In genomic region chr14:48234785-48235519, GRCm38 (mm10) we compare ENCODE assay signal across 12 mouse cellular contexts.
DNase-seq lines count a peak whose midpoint lies in the region; ATAC-seq lines count a peak whose summit lies in the region.
"Had no signal": no experiment of that assay in that cellular context is flagged by ENCODE, and none has a peak within 500 bp of the region (broad histone marks: within the 10 kb centered on the region; RNA-seq: fewer than 3 reads in every experiment).

No protein-coding gene starts in this region.

- no peaks in the 10 kb centered on the region for H3K36me3 ChIP-seq in hindbrain, embryonic 13.5 days
- peaks cover 5% of the 10 kb centered on the region for H3K36me3 ChIP-seq in hindbrain, embryonic 10.5 days
- H3K36me3 ChIP-seq in midbrain, embryonic 16.5 days (ENCODE audit: control insufficient read depth, insufficient read depth, low read length) = no peaks in the 10 kb centered on the region
- H3K36me3 ChIP-seq: embryonic facial prominence, embryonic 12.5 days; liver, embryonic 13.5 days had no signal

- DNase-seq in hindbrain, embryonic 10.5 days (ENCODE audit: low spot score) = no peak
- DNase-seq in cerebellum, adult 11 months = peak; percentile 50
- peak; percentile 77 for DNase-seq in cerebellum, adult 9-11 months
- no peak for DNase-seq in thymus, postnatal 0 days (ENCODE audit: low spot score)
- no peak for DNase-seq in right cerebral cortex, postnatal 25 days
- DNase-seq: gastrocnemius, postnatal 25 days; kidney, adult 18-20 months; liver, embryonic 13.5 days; thymus, postnatal 4 days had no signal

- no peaks in the 10 kb centered on the region for H3K27me3 ChIP-seq in hindbrain, embryonic 13.5 days
- no peaks in the 10 kb centered on the region for H3K27me3 ChIP-seq in hindbrain, embryonic 10.5 days (ENCODE audit: insufficient read depth, poor library complexity, severe bottlenecking)
- no peaks in the 10 kb centered on the region for H3K27me3 ChIP-seq in midbrain, embryonic 16.5 days (ENCODE audit: control insufficient read depth, insufficient read depth, low read depth, low read length)
- H3K27me3 ChIP-seq: embryonic facial prominence, embryonic 12.5 days; liver, embryonic 13.5 days had no signal

- no peak overlapping the region for H3K9ac ChIP-seq in hindbrain, embryonic 13.5 days
- no peak overlapping the region for H3K9ac ChIP-seq in midbrain, embryonic 16.5 days (ENCODE audit: low read depth, low read length)
- H3K9ac ChIP-seq: embryonic facial prominence, embryonic 12.5 days; liver, embryonic 13.5 days had no signal

- H3K27ac ChIP-seq in hindbrain, embryonic 13.5 days = no peak overlapping the region
- H3K27ac ChIP-seq in hindbrain, embryonic 10.5 days = no peak overlapping the region
- H3K27ac ChIP-seq in midbrain, embryonic 16.5 days (ENCODE audit: low read length) = no peak overlapping the region
- H3K27ac ChIP-seq: embryonic facial prominence, embryonic 12.5 days; liver, embryonic 13.5 days had no signal

- H3K4me1 ChIP-seq in hindbrain, embryonic 13.5 days (replicated peaks) = peaks cover 23% of the 10 kb centered on the region
- H3K4me1 ChIP-seq in hindbrain, embryonic 10.5 days (replicated peaks) = 0 out of 2 replicates have a peak, but pooled peaks cover 8% of the 10 kb centered on the region
- H3K4me1 ChIP-seq in midbrain, embryonic 16.5 days (ENCODE audit: control insufficient read depth, insufficient read depth, low read length) = peaks cover 6% of the 10 kb centered on the region; the same call in 1 of the 2 replicates
- H3K4me1 ChIP-seq: liver, embryonic 13.5 days had no signal

- WGBS in hindbrain, embryonic 13.5 days = 63% methylated on average over 20 of the region's 20 CpGs
- 90% methylated on average over 20 of the region's 20 CpGs for WGBS in hindbrain, embryonic 10.5 days
- 71% methylated on average over 20 of the region's 20 CpGs for WGBS in midbrain, embryonic 16.5 days

- H3K9me3 ChIP-seq in hindbrain, embryonic 13.5 days = no peaks in the 10 kb centered on the region
- H3K9me3 ChIP-seq in hindbrain, embryonic 10.5 days = no peaks in the 10 kb centered on the region
- H3K9me3 ChIP-seq in midbrain, embryonic 16.5 days (replicated peaks; ENCODE audit: control insufficient read depth, low read length, poor library complexity, severe bottlenecking) = no peaks in the 10 kb centered on the region
- H3K9me3 ChIP-seq: embryonic facial prominence, embryonic 12.5 days; liver, embryonic 13.5 days had no signal

- H3K4me3 ChIP-seq in hindbrain, embryonic 13.5 days = no peak overlapping the region
- H3K4me3 ChIP-seq in hindbrain, embryonic 10.5 days = no peak overlapping the region
- no peak overlapping the region for H3K4me3 ChIP-seq in midbrain, embryonic 16.5 days (ENCODE audit: low read depth, low read length)
- H3K4me3 ChIP-seq: embryonic facial prominence, embryonic 12.5 days; liver, embryonic 13.5 days had no signal

- H3K4me2 ChIP-seq in hindbrain, embryonic 13.5 days = no peak overlapping the region
- H3K4me2 ChIP-seq in midbrain, embryonic 16.5 days (ENCODE audit: low read length) = no peak overlapping the region
- H3K4me2 ChIP-seq: embryonic facial prominence, embryonic 12.5 days; liver, embryonic 13.5 days had no signal

- ATAC-seq in hindbrain, embryonic 13.5 days (ENCODE audit: low FRiP score) = 0 out of 2 replicates have a peak, but pooled peaks have one; percentile 57
- ATAC-seq in midbrain, embryonic 16.5 days = 0 out of 2 replicates have a peak, but pooled peaks have one; percentile 51

Comparison
In these comparisons a context has a peak if more than half of its experiments do, and no peak if none do; other contexts are left out.
1. DNase-seq: peak in cerebellum, adult 11 months (single experiment) and cerebellum, adult 9-11 months (single experiment); none in hindbrain, embryonic 10.5 days (single experiment), thymus, postnatal 0 days (single experiment) and right cerebral cortex, postnatal 25 days (single experiment).